Mouse (Mus musculus): ENCODE measurements at regions not wholly inside any gene's neighbourhood (a gene's known extent, or its start where the extent isn't known, plus 50 kb on each side); places are given as distances from the start of the nearest gene placed in this dataset.

GRCm38 (mm10) chr12:109896906-109897305, 296.8 kb upstream of the Rtl1 start:
- no peak overlapping the region for H3K4me3 ChIP-seq (replicated peaks)
- TF ChIP-seq FLI1 (IDR thresholded peaks at IDR 0.05; ENCODE audit: low read length) (no peak), GATA1 (IDR thresholded peaks at IDR 0.05; ENCODE audit: borderline replicate concordance, low read length) (no peak)

GRCm38 (mm10) chr12:109897861-109898385, 297.8 kb upstream of the Rtl1 start:
- Histone ChIP-seq H3K36me3 (replicated peaks; ENCODE audit: low read length) (no peaks in the 10 kb centered on the region), H3K9me3 (no peaks in the 10 kb centered on the region), H3K4me1 (peaks cover 9% of the 10 kb centered on the region), H3K27me3 (replicated peaks) (no peaks in the 10 kb centered on the region), H3K4me3 (replicated peaks) (no peak overlapping the region)
- TF ChIP-seq FLI1 (IDR thresholded peaks at IDR 0.05; ENCODE audit: low read length), result no peak
- no peak for TF ChIP-seq GATA1 (IDR thresholded peaks at IDR 0.05; ENCODE audit: borderline replicate concordance, low read length)

More at GRCm38 (mm10) chr12:109896906-109897305, 296.8 kb upstream of the Rtl1 start:
- Histone ChIP-seq H3K4me1 (peaks cover 9% of the 10 kb centered on the region), H3K36me3 (replicated peaks; ENCODE audit: low read length) (no peaks in the 10 kb centered on the region), H3K9me3 (no peaks in the 10 kb centered on the region), H3K27me3 (replicated peaks) (no peaks in the 10 kb centered on the region)

GRCm38 (mm10) chr12:109899420-109899819, 299.3 kb upstream of the Rtl1 start:
- Histone ChIP-seq H3K4me1 (peaks cover 9% of the 10 kb centered on the region), H3K36me3 (replicated peaks; ENCODE audit: low read length) (no peaks in the 10 kb centered on the region), H3K9me3 (no peaks in the 10 kb centered on the region), H3K27me3 (replicated peaks) (no peaks in the 10 kb centered on the region), H3K4me3 (replicated peaks) (no peak overlapping the region)
- no peak for TF ChIP-seq FLI1 (IDR thresholded peaks at IDR 0.05; ENCODE audit: low read length)
- TF ChIP-seq GATA1 (IDR thresholded peaks at IDR 0.05; ENCODE audit: borderline replicate concordance, low read length), result no peak

GRCm38 (mm10) chr12:109910966-109911495, 310.9 kb upstream of the Rtl1 start:
- Histone ChIP-seq H3K4me1 (no peaks in the 10 kb centered on the region), H3K36me3 (replicated peaks; ENCODE audit: low read length) (no peaks in the 10 kb centered on the region), H3K27me3 (replicated peaks) (no peaks in the 10 kb centered on the region), H3K4me3 (replicated peaks) (no peak overlapping the region), H3K9me3 (no peaks in the 10 kb centered on the region)
- TF ChIP-seq GATA1 (IDR thresholded peaks at IDR 0.05; ENCODE audit: borderline replicate concordance, low read length) (no peak), FLI1 (IDR thresholded peaks at IDR 0.05; ENCODE audit: low read length) (no peak)

GRCm38 (mm10) chr12:109911506-109911905, 311.4 kb upstream of the Rtl1 start:
- no peak for TF ChIP-seq FLI1 (IDR thresholded peaks at IDR 0.05; ENCODE audit: low read length)
- no peak for TF ChIP-seq GATA1 (IDR thresholded peaks at IDR 0.05; ENCODE audit: borderline replicate concordance, low read length)
- no peak overlapping the region for H3K4me3 ChIP-seq (replicated peaks)
- H3K9me3 ChIP-seq, result no peaks in the 10 kb centered on the region
- no peaks in the 10 kb centered on the region for H3K4me1 ChIP-seq
- peaks cover under 1% of the 10 kb centered on the region for H3K27me3 ChIP-seq (replicated peaks)
- H3K36me3 ChIP-seq (replicated peaks; ENCODE audit: low read length), result no peaks in the 10 kb centered on the region

- no peak overlapping the region for H3K4me3 ChIP-seq (replicated peaks)
- H3K9me3 ChIP-seq, result no peaks in the 10 kb centered on the region
- no peaks in the 10 kb centered on the region for H3K4me1 ChIP-seq
- TF ChIP-seq FLI1 (IDR thresholded peaks at IDR 0.05; ENCODE audit: low read length), result no peak
- TF ChIP-seq GATA1 (IDR thresholded peaks at IDR 0.05; ENCODE audit: borderline replicate concordance, low read length), result no peak
- H3K36me3 ChIP-seq (replicated peaks; ENCODE audit: low read length), result no peaks in the 10 kb centered on the region
- peaks cover 8% of the 10 kb centered on the region for H3K27me3 ChIP-seq (replicated peaks)
Measured at GRCm38 (mm10) chr12:109917761-109918160, 317.6 kb upstream of the Rtl1 start.

- Histone ChIP-seq H3K36me3 (replicated peaks; ENCODE audit: low read length) (no peaks in the 10 kb centered on the region), H3K27me3 (replicated peaks) (peaks cover 10% of the 10 kb centered on the region), H3K9me3 (no peaks in the 10 kb centered on the region), H3K4me3 (replicated peaks) (no peak overlapping the region), H3K4me1 (no peaks in the 10 kb centered on the region)
- TF ChIP-seq GATA1 (IDR thresholded peaks at IDR 0.05; ENCODE audit: borderline replicate concordance, low read length), result no peak
- no peak for TF ChIP-seq FLI1 (IDR thresholded peaks at IDR 0.05; ENCODE audit: low read length)
Measured at GRCm38 (mm10) chr12:109918901-109919300, 318.8 kb upstream of the Rtl1 start.

- no peak for TF ChIP-seq FLI1 (IDR thresholded peaks at IDR 0.05; ENCODE audit: low read length)
- TF ChIP-seq GATA1 (IDR thresholded peaks at IDR 0.05; ENCODE audit: borderline replicate concordance, low read length), result no peak
- H3K27me3 ChIP-seq (replicated peaks), result peaks cover 10% of the 10 kb centered on the region
- H3K4me1 ChIP-seq, result no peaks in the 10 kb centered on the region
- no peaks in the 10 kb centered on the region for H3K9me3 ChIP-seq
- H3K4me3 ChIP-seq (replicated peaks), result no peak overlapping the region
- no peaks in the 10 kb centered on the region for H3K36me3 ChIP-seq (replicated peaks; ENCODE audit: low read length)
Measured at GRCm38 (mm10) chr12:109922111-109922510, 322.0 kb upstream of the Rtl1 start.

- no peaks in the 10 kb centered on the region for H3K4me1 ChIP-seq
- H3K4me3 ChIP-seq (replicated peaks), result no peak overlapping the region
- H3K27me3 ChIP-seq (replicated peaks), result peaks cover 6% of the 10 kb centered on the region
- no peak for TF ChIP-seq FLI1 (IDR thresholded peaks at IDR 0.05; ENCODE audit: low read length)
- TF ChIP-seq GATA1 (IDR thresholded peaks at IDR 0.05; ENCODE audit: borderline replicate concordance, low read length), result no peak
- H3K36me3 ChIP-seq (replicated peaks; ENCODE audit: low read length), result no peaks in the 10 kb centered on the region
- H3K9me3 ChIP-seq, result no peaks in the 10 kb centered on the region
Measured at GRCm38 (mm10) chr12:109925866-109926265, 325.7 kb upstream of the Rtl1 start.

- H3K36me3 ChIP-seq (replicated peaks; ENCODE audit: low read length), result no peaks in the 10 kb centered on the region
- no peaks in the 10 kb centered on the region for H3K4me1 ChIP-seq
- TF ChIP-seq GATA1 (IDR thresholded peaks at IDR 0.05; ENCODE audit: borderline replicate concordance, low read length) (no peak), FLI1 (IDR thresholded peaks at IDR 0.05; ENCODE audit: low read length) (no peak)
- H3K4me3 ChIP-seq (replicated peaks), result no peak overlapping the region
- H3K27me3 ChIP-seq (replicated peaks), result peaks cover 4% of the 10 kb centered on the region
- no peaks in the 10 kb centered on the region for H3K9me3 ChIP-seq
Measured at GRCm38 (mm10) chr12:109926643-109927042, 326.5 kb upstream of the Rtl1 start.
